Mouse (Mus musculus) heart, adult 2 months (tissue): ENCODE results near the gene Senp5. TPM values are rescaled to one million over a fixed set of nuclear protein-coding genes. Genes with fewer than 3 reads are reported as not detected.

Experiments used
- DNase-seq, 2 experiments: peaks; one replicate each; pipeline ENCODE4 v3.0.0; 2021
- H3K27ac ChIP-seq: fragments of 200-600 bp; 2 replicates; pipeline ENCODE4 v1.8.1; 2022
- H3K27me3 ChIP-seq: fragments of 200-500 bp; 2 replicates; pipeline ENCODE4 v1.6.1; 2012; ENCODE audit warnings: mild to moderate bottlenecking, low read length, inconsistent platforms, mixed read lengths; ENCODE audit not compliant: control insufficient read depth, insufficient read depth
- H3K36me3 ChIP-seq: fragments of 200-500 bp; 2 replicates; pipeline ENCODE4 v1.6.1; 2012; ENCODE audit warnings: low read length, inconsistent platforms; ENCODE audit not compliant: control insufficient read depth, insufficient read depth
- H3K4me1 ChIP-seq: fragments of 200-500 bp; 2 replicates; pipeline ENCODE4 v1.6.1; 2011; ENCODE audit warnings: low read length; ENCODE audit not compliant: control insufficient read depth, insufficient read depth
- H3K4me3 ChIP-seq: fragments of 200-600 bp; 2 replicates; pipeline ENCODE4 v1.8.1; 2022
- H3K79me2 ChIP-seq: fragments of 200-500 bp; replicated peaks from 2 replicates; pipeline ENCODE4 v1.6.1; 2012; ENCODE audit warnings: mild to moderate bottlenecking, inconsistent platforms, low read length, moderate library complexity, mixed read lengths; ENCODE audit not compliant: control insufficient read depth, insufficient read depth
- H3K9ac ChIP-seq: fragments of 200-500 bp; 2 replicates; pipeline ENCODE4 v1.6.1; 2012; ENCODE audit warnings: low read depth, mild to moderate bottlenecking, control low read depth, inconsistent platforms, low read length, mixed read lengths
- CTCF ChIP-seq: fragments of 200-600 bp; IDR thresholded peaks from 2 replicates; pipeline ENCODE4 v1.8.1; 2022; ENCODE audit warnings: antibody characterized with exemption, mild to moderate bottlenecking, moderate library complexity
- EP300 ChIP-seq: fragments of 200-500 bp; IDR thresholded peaks from 2 replicates; pipeline ENCODE4 v1.6.1; 2011; ENCODE audit warnings: low read depth, low read length, control low read depth; ENCODE audit not compliant: insufficient read depth
- POLR2A ChIP-seq: fragments of 200-500 bp; IDR thresholded peaks from 2 replicates; pipeline ENCODE4 v1.6.1; 2011; ENCODE audit warnings: mild to moderate bottlenecking, low read depth, low read length, control low read depth; ENCODE audit not compliant: insufficient read depth
- WGBS: fragments of 180-500 bp; shearing (Covaris S2); methylation state at CpG from one replicate; pipeline ENCODE4 v1.1.7; 2018; 5-methylcytosine and 5-hydroxymethylcytosine counted together
- intact Hi-C: fragments of 180-260 bp; cut with DNase I; formaldehyde crosslinking; loops from one replicate; pipeline ENCODE4 v1.15.1; 2025
- polyA plus RNA-seq: library from polyadenylated mRNA; depleted of rRNA; stranded (reverse); fragments of >200 nt; gene quantifications from 2 replicates; pipeline ENCODE4 v1.2.3, GENCODE M21; 2012
- total RNA-seq, 2 experiments: library from RNA; stranded (reverse); gene quantifications; 2 replicates each; pipeline ENCODE4 v1.2.3; 2021

Senp5 gene
- total and polyA plus RNA-seq, 3 experiments = 3.5 to 12.8 (median 10.5) TPM

DNA sequence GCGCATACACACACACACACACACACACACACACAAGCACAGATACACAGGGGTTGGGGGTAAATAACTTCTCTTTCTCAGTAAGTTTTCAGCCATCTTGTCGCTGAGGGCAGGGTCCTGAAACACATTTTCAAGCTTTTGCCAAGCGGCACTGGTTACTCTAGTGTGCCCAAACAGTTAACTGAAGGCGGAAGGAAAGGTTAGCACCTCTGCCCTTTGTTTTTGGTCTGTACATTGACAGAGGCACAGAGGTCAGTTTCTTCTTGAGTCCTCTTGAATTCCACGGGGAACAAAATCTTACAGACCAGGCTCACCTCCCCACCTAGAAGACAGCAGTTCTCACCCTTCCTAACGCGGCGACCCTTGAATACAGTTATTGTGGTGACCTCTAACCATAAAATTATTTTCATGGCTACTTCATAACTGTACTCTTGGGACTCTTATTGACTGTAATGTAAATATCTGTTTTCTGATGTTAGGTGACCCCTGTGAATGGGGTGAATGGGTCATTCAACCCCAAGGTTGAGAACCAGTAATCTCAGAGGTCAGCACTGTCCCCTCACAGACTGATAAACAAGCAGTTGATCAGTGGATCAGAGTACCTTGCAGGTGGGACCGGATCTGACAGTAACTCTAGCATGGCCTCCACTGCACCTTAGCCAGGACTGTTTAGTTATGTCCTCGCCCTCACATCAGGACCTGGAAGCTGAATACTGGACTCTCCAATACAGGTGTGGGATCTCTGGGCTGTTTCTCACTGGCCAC, 5.6 kb upstream of the Senp5 start:
- Histone ChIP-seq H3K27me3 (no peaks in the 10 kb centered on the region), H3K4me3 (no peak overlapping the region), H3K79me2 (no peaks in the 10 kb centered on the region), H3K27ac (no peak overlapping the region), H3K36me3 (no peaks in the 10 kb centered on the region), H3K9ac (no peak overlapping the region), H3K4me1 (no peaks in the 10 kb centered on the region)
- no peak for TF ChIP-seq EP300
- TF ChIP-seq POLR2A = no peak
- 74% methylated on average over 10 of the region's 10 CpGs for WGBS
- intact Hi-C loops = no loop called here
- DNase-seq = no peak

DNA sequence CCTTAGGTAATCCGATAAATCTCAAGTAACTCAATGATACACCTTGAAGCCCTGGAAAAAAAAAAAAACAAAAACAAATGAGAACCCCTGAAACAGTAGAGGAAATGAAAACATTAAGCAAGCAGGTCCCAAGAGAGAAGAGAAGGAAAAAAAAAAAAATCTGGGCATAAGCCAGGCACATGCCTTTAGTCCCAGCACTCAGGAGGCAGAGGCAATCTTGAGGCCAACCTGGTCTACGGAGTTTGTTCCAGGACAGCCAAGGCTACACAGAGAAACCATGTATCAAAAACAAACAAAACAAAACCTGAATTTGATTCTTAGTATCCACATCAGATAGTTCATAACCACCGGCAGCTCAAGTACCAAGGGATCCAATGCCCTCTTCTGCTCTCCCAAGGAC, 1.6 kb upstream of the Senp5 start:
- Histone ChIP-seq H3K79me2 (no peaks in the 10 kb centered on the region), H3K4me1 (peaks cover 3% of the 10 kb centered on the region; the same call in 1 of the 2 replicates), H3K4me3 (no peak overlapping the region), H3K27me3 (no peaks in the 10 kb centered on the region), H3K27ac (no peak overlapping the region), H3K9ac (no peak overlapping the region), H3K36me3 (peaks cover 3% of the 10 kb centered on the region; the same call in 1 of the 2 replicates)
- DNase-seq = no peak
- WGBS = 84% methylated on average over 3 of the region's 3 CpGs
- TF ChIP-seq EP300 = no peak
- no peak for TF ChIP-seq CTCF
- no peak for TF ChIP-seq POLR2A
- intact Hi-C loops = loop anchor here (5.0 kb wide), 2 partner anchors 73 to 243 kb away; partner anchors contain the start of genes Fbxo45, Pak2 and Wdr53

GRCm38 (mm10) chr16:31996371-31996770, 6.7 kb downstream of the Senp5 start:
- Histone ChIP-seq H3K9ac (no peak overlapping the region), H3K27me3 (no peaks in the 10 kb centered on the region), H3K27ac (no peak overlapping the region), H3K4me3 (no peak overlapping the region), H3K79me2 (peaks cover 2% of the 10 kb centered on the region; the same call in 1 of the 2 replicates), H3K4me1 (no peaks in the 10 kb centered on the region), H3K36me3 (no peaks in the 10 kb centered on the region)
- intact Hi-C loops = no loop called here
- TF ChIP-seq EP300 = no peak
- TF ChIP-seq POLR2A = no peak
- no peak for TF ChIP-seq CTCF
- no peak for DNase-seq
- 75% methylated on average over 5 of the region's 5 CpGs for WGBS

- Histone ChIP-seq H3K27ac (no peak overlapping the region), H3K4me3 (no peak overlapping the region), H3K9ac (no peak overlapping the region), H3K36me3 (no peaks in the 10 kb centered on the region; the same call in 1 of the 2 replicates), H3K79me2 (peaks cover 2% of the 10 kb centered on the region; the same call in 1 of the 2 replicates), H3K27me3 (no peaks in the 10 kb centered on the region), H3K4me1 (no peaks in the 10 kb centered on the region)
- DNase-seq = no peak
- intact Hi-C loops = no loop called here
- TF ChIP-seq POLR2A (no peak), CTCF (no peak), EP300 (no peak)
Measured at GRCm38 (mm10) chr16:31993946-31994345, 9.1 kb downstream of the Senp5 start.

DNA sequence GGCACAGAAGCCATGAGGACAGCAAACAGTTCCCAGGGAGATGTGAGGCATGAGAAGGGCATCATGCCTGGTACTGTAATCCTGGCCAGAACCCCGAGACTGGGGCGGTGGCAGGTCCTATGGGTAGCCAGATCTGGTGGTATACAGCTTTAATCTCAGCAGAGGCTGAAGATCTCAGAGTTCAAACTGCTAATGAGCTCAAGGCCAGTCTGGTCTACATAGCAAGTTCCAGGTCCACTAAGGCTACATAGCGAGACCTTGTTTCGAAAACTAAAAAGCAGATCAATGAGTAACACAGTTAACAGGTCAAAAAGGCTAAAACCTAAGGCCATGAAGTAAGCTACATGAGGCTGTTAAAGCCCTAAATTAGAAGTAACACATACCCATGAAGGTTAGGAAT, 9.9 kb downstream of the Senp5 start:
- Histone ChIP-seq H3K4me3 (no peak overlapping the region), H3K4me1 (no peaks in the 10 kb centered on the region), H3K27me3 (no peaks in the 10 kb centered on the region), H3K79me2 (peaks cover 2% of the 10 kb centered on the region; the same call in 1 of the 2 replicates), H3K27ac (no peak overlapping the region), H3K9ac (no peak overlapping the region), H3K36me3 (no peaks in the 10 kb centered on the region; the same call in 1 of the 2 replicates)
- no peak for DNase-seq
- no peak for TF ChIP-seq CTCF
- no peak for TF ChIP-seq POLR2A
- no peak for TF ChIP-seq EP300
- intact Hi-C loops = no loop called here
- 93% methylated on average over 4 of the region's 4 CpGs for WGBS

GRCm38 (mm10) chr16:31992039-31992438, 11.0 kb downstream of the Senp5 start:
- TF ChIP-seq EP300 (no peak), CTCF (peak; percentile 40)
- no peaks in the 10 kb centered on the region; the same call in 1 of the 2 replicates for H3K36me3 ChIP-seq
- 71% methylated on average over 1 of the region's 1 CpGs for WGBS

More at GRCm38 (mm10) chr16:31992039-31992438, 11.0 kb downstream of the Senp5 start:
- no peaks in the 10 kb centered on the region for H3K4me1 ChIP-seq
- peaks cover 2% of the 10 kb centered on the region; the same call in 1 of the 2 replicates for H3K79me2 ChIP-seq
- H3K4me3 ChIP-seq = no peak overlapping the region
- no peaks in the 10 kb centered on the region for H3K27me3 ChIP-seq
- H3K27ac ChIP-seq = no peak overlapping the region
- no peak for DNase-seq
- H3K9ac ChIP-seq = no peak overlapping the region
- intact Hi-C loops = no loop called here
